Mouse (Mus musculus) mammary gland, adult 2 months (tissue): Measurements from ENCODE around the gene Olfr20. TPM values are rescaled to one million over a fixed set of nuclear protein-coding genes. Genes with fewer than 3 reads are reported as not detected.

Experiments
- polyA plus RNA-seq: library from polyadenylated mRNA; depleted of rRNA; stranded (reverse); fragments of >200 nt; gene quantifications from 2 replicates; pipeline ENCODE4 v1.2.3, GENCODE M21; 2012; ENCODE audit warnings: low replicate concordance; rRNA removed

Olfr20 gene
- 0.53 and 0.99 TPM in 2 replicates for polyA plus RNA-seq

DNA sequence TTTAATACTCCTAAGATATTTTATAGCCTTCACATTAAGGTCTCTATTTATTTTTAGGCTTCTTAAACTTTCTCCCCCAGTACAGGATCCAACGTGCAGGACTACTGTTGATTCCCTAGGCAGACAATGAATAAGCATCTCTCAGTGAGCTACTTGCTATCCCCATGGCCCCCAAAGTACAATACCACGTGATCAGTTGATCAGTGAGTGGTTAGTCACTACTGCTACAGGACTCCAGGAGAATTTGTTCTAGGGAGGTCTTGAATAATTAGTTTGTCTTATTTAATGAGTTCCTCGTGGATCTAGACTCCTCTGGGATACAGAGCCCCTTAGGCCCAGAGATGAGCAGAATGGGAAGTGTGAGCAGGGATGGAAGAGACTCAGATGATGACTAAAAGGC, at the start of gene Olfr20:
TSS of gene Olfr20 (plus strand) at position 301 of the 400 bp plus-strand sequence.

DNA sequence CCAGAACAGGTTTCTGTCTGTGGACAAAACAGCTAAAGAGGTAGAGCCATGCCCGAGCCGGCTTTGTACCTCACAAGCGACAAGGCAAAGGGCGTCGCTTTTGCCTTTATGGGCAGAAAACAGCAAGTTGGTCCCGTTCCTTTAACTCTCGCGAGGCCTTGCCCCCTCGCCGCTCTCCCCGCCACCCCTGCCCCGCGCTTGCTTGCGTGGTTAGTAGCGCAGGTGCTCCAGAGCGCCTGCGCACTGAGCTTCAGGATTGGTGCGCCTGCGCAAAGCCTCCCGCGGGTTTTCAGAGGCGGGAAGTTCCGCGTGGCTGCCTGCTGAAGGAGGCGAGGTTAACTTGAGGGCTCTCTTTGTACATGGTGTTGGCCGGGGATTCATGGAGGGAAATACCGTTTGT, 21.1 kb upstream of the Olfr20 start, which contains the start of the genes Aspa, Gm49340 and Spata22:
TSS of gene Aspa (minus strand) at position 155 of the 400 bp plus-strand sequence.
TSS of gene Gm49340 (plus strand) at position 300 of the 400 bp plus-strand sequence.
TSS of gene Spata22 (plus strand) at position 300 of the 400 bp plus-strand sequence.

GRCm38 (mm10) chr11:73370946-73371345, 20.4 kb downstream of the Olfr20 start, which contains the start of gene Olfr376:
TSS of gene Olfr376 (plus strand) at chr11:73371246.

DNA sequence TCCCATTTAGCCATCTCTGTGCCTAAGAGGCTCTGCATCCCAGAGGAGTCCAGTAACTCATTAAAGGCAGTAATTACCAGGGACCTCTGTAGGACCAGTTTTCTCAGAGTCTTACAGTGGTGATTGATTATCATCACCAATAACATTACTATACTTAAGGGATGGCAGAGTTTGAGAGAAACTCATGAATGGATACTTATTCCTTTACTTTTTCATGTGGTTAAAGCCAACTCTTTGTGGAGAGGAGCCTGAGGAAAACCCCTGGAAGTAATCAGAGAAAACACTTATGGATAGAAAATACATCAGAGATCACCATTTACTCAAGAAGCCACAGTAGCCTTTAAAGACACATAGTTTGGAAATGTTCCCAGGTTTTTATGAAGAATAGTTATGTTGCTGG, 48.9 kb downstream of the Olfr20 start, which contains the start of gene Olfr1:
TSS of gene Olfr1 (minus strand) at position 101 of the 400 bp plus-strand sequence.

Other genes with a start within 250 kb of the Olfr20 start
- gene Haspin, start 212.5 kb upstream of the Olfr20 start, polyA plus RNA-seq: 0.49 and 2.0 TPM in 2 replicates
- gene P2rx5, start 190.4 kb upstream of the Olfr20 start, polyA plus RNA-seq: 7.5 and 13.0 TPM in 2 replicates
- gene Emc6, start 173.7 kb upstream of the Olfr20 start, polyA plus RNA-seq: 72.3 and 114 TPM in 2 replicates
- gene Tax1bp3, start 173.7 kb upstream of the Olfr20 start, polyA plus RNA-seq: 88.4 and 134 TPM in 2 replicates
- 23.6 and 41.4 TPM in 2 replicates for gene Ctns, start 151.7 kb upstream of the Olfr20 start, polyA plus RNA-seq
- 13.1 and 13.7 TPM in 2 replicates for gene Shpk, start 151.3 kb upstream of the Olfr20 start, polyA plus RNA-seq
- 5.1 and 10.4 TPM in 2 replicates for gene Trpv1, start 116.5 kb upstream of the Olfr20 start, polyA plus RNA-seq
- gene Trpv3, start 83.4 kb upstream of the Olfr20 start, polyA plus RNA-seq: 0.23 and 0.47 TPM in 2 replicates
- gene Aspa, start 21.2 kb upstream of the Olfr20 start, polyA plus RNA-seq: 4.0 and 17.4 TPM in 2 replicates
- gene Gm49340, start 21.0 kb upstream of the Olfr20 start, polyA plus RNA-seq: 0.14 TPM in 1 of 2 replicates, not detected in the other
- gene Spata22, start 21.0 kb upstream of the Olfr20 start, polyA plus RNA-seq: 0.53 TPM in 1 of 2 replicates, not detected in the other
- not detected in 2 replicates for gene Olfr376, start 20.5 kb downstream of the Olfr20 start, polyA plus RNA-seq
- not detected in 2 replicates for gene Olfr1, start 48.8 kb downstream of the Olfr20 start, polyA plus RNA-seq
- gene Olfr378, start 77.7 kb downstream of the Olfr20 start, polyA plus RNA-seq: not detected in 2 replicates
- gene Olfr380, start 106.7 kb downstream of the Olfr20 start, polyA plus RNA-seq: not detected in 2 replicates
- gene Olfr381, start 140.8 kb downstream of the Olfr20 start, polyA plus RNA-seq: not detected in 2 replicates
- not detected in 2 replicates for gene Olfr382, start 166.4 kb downstream of the Olfr20 start, polyA plus RNA-seq
- gene Olfr385, start 242.2 kb downstream of the Olfr20 start, polyA plus RNA-seq: not detected in 2 replicates
- gene Olfr384, start 247.8 kb downstream of the Olfr20 start, polyA plus RNA-seq: not detected in 2 replicates